Mouse (Mus musculus) intestine, embryonic 14.5 days (tissue): Measurements from ENCODE around the gene Tomm70a. TPM values are rescaled to one million over a fixed set of nuclear protein-coding genes. Genes with fewer than 3 reads are reported as not detected.

Experiments
- ATAC-seq: fragments of 200-750 bp; cut with Nextera tagmentation; replicated peaks from 2 replicates; pipeline ENCODE4 v1.8.0; 2017; ENCODE audit warnings: low read depth, moderate number of reproducible peaks, moderate TSS enrichment, moderate library complexity; ENCODE audit not compliant: low FRiP score, low TSS enrichment
- DNase-seq: peaks from one replicate; pipeline ENCODE4 v3.0.0-alpha.2; 2018; ENCODE audit warnings: low spot score
- H3K27ac ChIP-seq: fragments of 300-500 bp; sonication (generic); 2 replicates; pipeline ENCODE4 v1.5.1; 2014; ENCODE audit warnings: low read depth, mild to moderate bottlenecking, control low read depth
- H3K27me3 ChIP-seq: fragments of 300-500 bp; sonication (generic); replicated peaks from 2 replicates; pipeline ENCODE4 v1.6.1; 2014; ENCODE audit warnings: low read length, control low read depth; ENCODE audit not compliant: control insufficient read depth, insufficient read depth
- H3K36me3 ChIP-seq: fragments of 300-500 bp; sonication (generic); 2 replicates; pipeline ENCODE4 v1.6.1; 2014; ENCODE audit warnings: low read length, control low read depth; ENCODE audit not compliant: control insufficient read depth, insufficient read depth
- H3K4me1 ChIP-seq: fragments of 300-500 bp; sonication (generic); replicated peaks from 2 replicates; pipeline ENCODE4 v1.6.1; 2014; ENCODE audit warnings: low read length, control low read depth, mixed read lengths; ENCODE audit not compliant: control insufficient read depth, insufficient read depth
- H3K4me2 ChIP-seq: fragments of 300-500 bp; sonication (generic); 2 replicates; pipeline ENCODE4 v1.6.1; 2014; ENCODE audit warnings: low read length
- H3K4me3 ChIP-seq: fragments of 300-500 bp; sonication (generic); 2 replicates; pipeline ENCODE4 v1.5.1; 2014; ENCODE audit warnings: low read depth, low read length, control low read depth, mixed read lengths
- H3K9ac ChIP-seq: fragments of 300-500 bp; sonication (generic); 2 replicates; pipeline ENCODE4 v1.6.1; 2014; ENCODE audit warnings: mild to moderate bottlenecking, low read length
- H3K9me3 ChIP-seq: fragments of 300-500 bp; sonication (generic); 2 replicates; pipeline ENCODE4 v1.6.1; 2016; ENCODE audit warnings: low read length, control low read depth; ENCODE audit not compliant: control insufficient read depth
- WGBS: fragments of 180-500 bp; shearing (Covaris S2); extraction: QIAGEN DNeasy Blood & Tissue Kit; methylation state at CpG from one replicate; pipeline ENCODE4 v1.1.7; 2014; 5-methylcytosine and 5-hydroxymethylcytosine counted together
- polyA plus RNA-seq: library from polyadenylated mRNA; unstranded; fragments of >200 nt; fragmentation: Nextera tagmentation; extraction: Ambion mirVana; gene quantifications from 2 replicates; pipeline ENCODE4 v1.2.1, GENCODE M21; 2014

The Tomm70a gene
- polyA plus RNA-seq, 1 experiment from 2014 or later: 61.4 TPM

DNA sequence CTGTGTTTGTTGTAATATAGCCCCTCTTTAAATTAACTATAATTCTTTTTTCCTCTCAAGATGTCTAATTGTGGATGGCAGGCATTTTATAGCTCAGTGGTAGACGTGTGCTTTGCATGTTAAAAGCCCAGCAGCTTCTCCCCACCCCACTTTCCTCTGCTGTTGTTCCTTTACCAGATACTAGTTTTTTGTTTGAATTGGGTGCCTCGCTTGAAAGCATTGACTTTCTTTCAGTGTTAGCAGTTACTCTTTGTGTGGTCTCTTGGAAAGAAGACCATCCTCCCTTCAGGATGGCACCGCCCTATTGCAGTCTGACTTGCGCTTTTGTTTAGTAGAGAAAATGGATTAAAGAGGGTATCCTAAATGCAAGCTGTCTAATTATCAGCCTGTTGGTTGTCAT, 10.0 kb downstream of the Tomm70a start:
- no peak overlapping the region for H3K9ac ChIP-seq
- no peak overlapping the region for H3K4me3 ChIP-seq
- no peak for ATAC-seq
- H3K27me3 ChIP-seq: no peaks in the 10 kb centered on the region
- H3K36me3 ChIP-seq: peaks cover 22% of the 10 kb centered on the region
- H3K4me1 ChIP-seq: 0 out of 2 replicates have a peak, but pooled peaks cover 3% of the 10 kb centered on the region
- H3K9me3 ChIP-seq: no peaks in the 10 kb centered on the region
- no peak overlapping the region for H3K27ac ChIP-seq
- 78% methylated on average over 4 of the region's 4 CpGs for WGBS
- DNase-seq: no peak
- H3K4me2 ChIP-seq: no peak overlapping the region

DNA sequence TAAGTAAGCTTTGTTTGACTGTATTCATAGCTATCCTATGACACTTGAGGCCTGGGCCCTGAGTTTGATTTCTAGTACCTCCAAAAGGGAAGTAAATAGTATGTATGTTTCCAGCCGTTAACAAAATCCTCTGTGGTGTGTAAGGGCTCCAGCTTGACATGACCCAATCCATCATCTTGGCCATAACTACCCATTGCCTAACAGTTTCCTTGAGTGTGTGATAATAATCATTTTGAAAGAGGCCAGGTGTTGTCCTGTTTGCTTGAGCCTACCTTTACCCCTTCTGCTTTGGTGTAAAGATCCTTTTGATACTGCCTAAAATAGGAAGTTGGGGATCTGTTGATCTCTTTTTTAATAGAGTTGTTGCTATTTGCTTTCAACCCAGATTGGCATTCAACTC, 10.8 kb downstream of the Tomm70a start:
- Histone ChIP-seq H3K36me3 (peaks cover 29% of the 10 kb centered on the region), H3K27me3 (no peaks in the 10 kb centered on the region), H3K4me2 (no peak overlapping the region), H3K9ac (no peak overlapping the region), H3K4me1 (0 out of 2 replicates have a peak, but pooled peaks cover 3% of the 10 kb centered on the region), H3K9me3 (no peaks in the 10 kb centered on the region), H3K27ac (no peak overlapping the region), H3K4me3 (no peak overlapping the region)
- no peak for ATAC-seq
- DNase-seq: no peak
- WGBS: 42% methylated on average over 1 of the region's 1 CpGs

GRCm38 (mm10) chr16:57133611-57134010, 12.1 kb downstream of the Tomm70a start:
- no peaks in the 10 kb centered on the region for H3K27me3 ChIP-seq
- ATAC-seq (no peak), DNase-seq (no peak)
- H3K4me2 ChIP-seq: no peak overlapping the region
- 94% methylated on average over 6 of the region's 6 CpGs for WGBS
- H3K4me1 ChIP-seq: 0 out of 2 replicates have a peak, but pooled peaks cover 3% of the 10 kb centered on the region
- no peak overlapping the region for H3K9ac ChIP-seq
- no peak overlapping the region for H3K4me3 ChIP-seq
- H3K36me3 ChIP-seq: peaks cover 42% of the 10 kb centered on the region
- H3K9me3 ChIP-seq: no peaks in the 10 kb centered on the region
- no peak overlapping the region for H3K27ac ChIP-seq

GRCm38 (mm10) chr16:57144741-57145140, 23.2 kb downstream of the Tomm70a start:
- Histone ChIP-seq H3K4me3 (no peak overlapping the region), H3K36me3 (peaks cover 82% of the 10 kb centered on the region), H3K27ac (no peak overlapping the region), H3K9me3 (no peaks in the 10 kb centered on the region), H3K9ac (no peak overlapping the region), H3K27me3 (no peaks in the 10 kb centered on the region), H3K4me2 (no peak overlapping the region), H3K4me1 (no peaks in the 10 kb centered on the region)
- DNase-seq (no peak), ATAC-seq (no peak)
- WGBS: 86% methylated on average over 5 of the region's 5 CpGs

DNA sequence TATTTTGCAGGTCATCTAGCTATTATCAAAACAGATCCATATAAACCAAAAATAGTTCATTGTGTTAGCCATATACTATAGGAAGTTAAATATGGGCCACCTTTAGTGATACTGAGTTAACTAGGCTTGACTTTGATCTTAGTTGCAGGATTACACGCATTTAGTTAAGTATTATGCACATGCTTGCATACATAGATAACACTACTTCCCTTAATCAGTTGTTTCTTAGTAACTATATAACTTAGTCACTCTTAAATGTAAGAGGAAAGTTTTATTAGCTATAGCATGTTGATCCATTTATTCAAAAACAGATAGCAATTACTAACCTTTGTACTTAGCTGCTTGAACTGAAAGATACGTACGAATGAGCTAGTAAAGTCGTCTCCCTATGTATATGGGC, 29.9 kb downstream of the Tomm70a start:
- WGBS: 92% methylated on average over 4 of the region's 4 CpGs
- H3K4me1 ChIP-seq: no peaks in the 10 kb centered on the region
- peaks cover 89% of the 10 kb centered on the region for H3K36me3 ChIP-seq
- H3K4me3 ChIP-seq: no peak overlapping the region
- no peaks in the 10 kb centered on the region for H3K9me3 ChIP-seq
- DNase-seq (no peak), ATAC-seq (no peak)
- H3K4me2 ChIP-seq: no peak overlapping the region
- no peak overlapping the region for H3K27ac ChIP-seq
- no peak overlapping the region for H3K9ac ChIP-seq
- H3K27me3 ChIP-seq: no peaks in the 10 kb centered on the region

- no peak overlapping the region for H3K27ac ChIP-seq
- peaks cover 96% of the 10 kb centered on the region for H3K36me3 ChIP-seq
- ATAC-seq: no peak
- no peak overlapping the region for H3K9ac ChIP-seq
- no peaks in the 10 kb centered on the region for H3K27me3 ChIP-seq
- DNase-seq: no peak
- H3K4me2 ChIP-seq: no peak overlapping the region
- no peaks in the 10 kb centered on the region for H3K9me3 ChIP-seq
- H3K4me3 ChIP-seq: no peak overlapping the region
- H3K4me1 ChIP-seq: no peaks in the 10 kb centered on the region
Measured at GRCm38 (mm10) chr16:57155899-57156298, 34.4 kb downstream of the Tomm70a start.

GRCm38 (mm10) chr16:57157076-57157475, 35.6 kb downstream of the Tomm70a start:
- H3K27me3 ChIP-seq: no peaks in the 10 kb centered on the region
- no peaks in the 10 kb centered on the region for H3K9me3 ChIP-seq
- H3K36me3 ChIP-seq: peaks cover 95% of the 10 kb centered on the region

GRCm38 (mm10) chr16:57157728-57158127, 36.2 kb downstream of the Tomm70a start:
- WGBS: 77% methylated on average over 4 of the region's 4 CpGs
- no peak overlapping the region for H3K9ac ChIP-seq
- no peak overlapping the region for H3K4me2 ChIP-seq
- no peak overlapping the region for H3K27ac ChIP-seq
- H3K4me1 ChIP-seq: no peaks in the 10 kb centered on the region
- H3K27me3 ChIP-seq: no peaks in the 10 kb centered on the region
- H3K36me3 ChIP-seq: peaks cover 92% of the 10 kb centered on the region
- no peak overlapping the region for H3K4me3 ChIP-seq
- H3K9me3 ChIP-seq: no peaks in the 10 kb centered on the region
- ATAC-seq (0 out of 2 replicates have a peak, but pooled peaks have one; percentile 33), DNase-seq (no peak)

More at GRCm38 (mm10) chr16:57157076-57157475, 35.6 kb downstream of the Tomm70a start:
- 90% methylated on average over 4 of the region's 4 CpGs for WGBS
- ATAC-seq (no peak), DNase-seq (no peak)
- H3K27ac ChIP-seq: no peak overlapping the region
- H3K4me2 ChIP-seq: no peak overlapping the region
- no peak overlapping the region for H3K9ac ChIP-seq
- H3K4me3 ChIP-seq: no peak overlapping the region
- H3K4me1 ChIP-seq: no peaks in the 10 kb centered on the region

GRCm38 (mm10) chr16:57159835-57160234, 38.3 kb downstream of the Tomm70a start:
- DNase-seq (no peak), ATAC-seq (no peak)
- Histone ChIP-seq H3K9ac (no peak overlapping the region), H3K4me2 (no peak overlapping the region), H3K36me3 (peaks cover 88% of the 10 kb centered on the region), H3K27me3 (no peaks in the 10 kb centered on the region), H3K4me3 (no peak overlapping the region), H3K27ac (no peak overlapping the region), H3K9me3 (no peaks in the 10 kb centered on the region), H3K4me1 (no peaks in the 10 kb centered on the region)
- WGBS: 73% methylated on average over 7 of the region's 7 CpGs
